Mouse (Mus musculus): Measurements from ENCODE around the gene Rap1gds1.

The Rap1gds1 gene

GRCm38 (mm10) chr3:139074484-139075211 is at the start of gene Rap1gds1:
Gene Rap1gds1, minus strand, starts transcription at chr3:139075201.
- in situ Hi-C loops (cut with MboI, MseI): loop anchor here (5.0 kb wide), 1 partner anchor 77 kb away; no protein-coding TSS in a partner anchor

GRCm38 (mm10) chr3:139118446-139118845 is 43.4 kb upstream of the Rap1gds1 start:
- in situ Hi-C loops (cut with MboI, MseI): no loop called here

- in situ Hi-C loops (cut with MboI, MseI): no loop called here
These were observed 41.8 kb upstream of the Rap1gds1 start for GRCm38 (mm10) chr3:139116733-139117337.

GRCm38 (mm10) chr3:139112335-139112973 is 37.5 kb upstream of the Rap1gds1 start:
- in situ Hi-C loops (cut with MboI, MseI): no loop called here

GRCm38 (mm10) chr3:139111877-139112276 is 36.9 kb upstream of the Rap1gds1 start:
- in situ Hi-C loops (cut with MboI, MseI): no loop called here

- in situ Hi-C loops (cut with MboI, MseI): no loop called here
These were observed 33.2 kb upstream of the Rap1gds1 start for GRCm38 (mm10) chr3:139108176-139108575.

GRCm38 (mm10) chr3:139103914-139104313 is 28.9 kb upstream of the Rap1gds1 start:
- in situ Hi-C loops (cut with MboI, MseI): no loop called here

- in situ Hi-C loops (cut with MboI, MseI): no loop called here
These were observed 28.3 kb upstream of the Rap1gds1 start for GRCm38 (mm10) chr3:139103346-139103745.

GRCm38 (mm10) chr3:139101941-139102340 is 26.9 kb upstream of the Rap1gds1 start:
- in situ Hi-C loops (cut with MboI, MseI): no loop called here

GRCm38 (mm10) chr3:139099284-139099683 is 24.3 kb upstream of the Rap1gds1 start:
- in situ Hi-C loops (cut with MboI, MseI): no loop called here

- in situ Hi-C loops (cut with MboI, MseI): no loop called here
These were observed 20.9 kb upstream of the Rap1gds1 start for GRCm38 (mm10) chr3:139095894-139096293.

GRCm38 (mm10) chr3:139088526-139088925 is 13.5 kb upstream of the Rap1gds1 start:
- in situ Hi-C loops (cut with MboI, MseI): no loop called here

- in situ Hi-C loops (cut with MboI, MseI): no loop called here
These were observed 9.0 kb upstream of the Rap1gds1 start for GRCm38 (mm10) chr3:139083778-139084539.

GRCm38 (mm10) chr3:139079831-139080230 is 4.8 kb upstream of the Rap1gds1 start:
- in situ Hi-C loops (cut with MboI, MseI): loop anchor here (5.0 kb wide), 1 partner anchor 83 kb away; no protein-coding TSS in a partner anchor

- in situ Hi-C loops (cut with MboI, MseI): loop anchor here (5.0 kb wide), 1 partner anchor 81 kb away; no protein-coding TSS in a partner anchor
These were observed 3.0 kb upstream of the Rap1gds1 start for GRCm38 (mm10) chr3:139078010-139078409.

- in situ Hi-C loops (cut with MboI, MseI): loop anchor here (5.0 kb wide), 1 partner anchor 79 kb away; no protein-coding TSS in a partner anchor
These were observed 1.1 kb upstream of the Rap1gds1 start for GRCm38 (mm10) chr3:139076059-139076455.

- in situ Hi-C loops (cut with MboI, MseI): loop anchor here (5.0 kb wide), 1 partner anchor 78 kb away; no protein-coding TSS in a partner anchor
These were observed 495 bp upstream of the Rap1gds1 start for GRCm38 (mm10) chr3:139075333-139076058.

GRCm38 (mm10) chr3:139073801-139074483 is 1.1 kb downstream of the Rap1gds1 start:
- in situ Hi-C loops (cut with MboI, MseI): no loop called here

- in situ Hi-C loops (cut with MboI, MseI): no loop called here
These were observed 5.5 kb downstream of the Rap1gds1 start for GRCm38 (mm10) chr3:139069539-139069938.

- in situ Hi-C loops (cut with MboI, MseI): no loop called here
These were observed 10.9 kb downstream of the Rap1gds1 start for GRCm38 (mm10) chr3:139064076-139064475.
